Mouse (Mus musculus): Measurements from ENCODE around the gene Clps.

Clps gene

GRCm38 (mm10) chr17:28520561-28520960 lies 40.0 kb downstream of the Clps start:
- Histone ChIP-seq H3K9me3 (ENCODE audit: low read length) (peaks cover 6% of the 10 kb centered on the region), H3K27me3 (ENCODE audit: insufficient read depth, low read length) (peaks cover 24% of the 10 kb centered on the region), H3K4me3 (replicated peaks; ENCODE audit: low read length) (no peak overlapping the region), H3K4me1 (replicated peaks; ENCODE audit: low read depth, low read length) (peaks cover 62% of the 10 kb centered on the region), H3K36me3 (ENCODE audit: insufficient read depth, low read length) (peaks cover 11% of the 10 kb centered on the region)
- TF ChIP-seq CTCF (conservative IDR thresholded peaks at IDR 0.05; ENCODE audit: low read length), result no peak
- TF ChIP-seq POU5F1 (IDR thresholded peaks at IDR 0.05; ENCODE audit: borderline replicate concordance, low read length), result no peak
- no peak for TF ChIP-seq NANOG (IDR thresholded peaks at IDR 0.05; ENCODE audit: borderline replicate concordance, low read length)

- Histone ChIP-seq H3K4me1 (replicated peaks; ENCODE audit: low read depth, low read length) (peaks cover 61% of the 10 kb centered on the region), H3K27me3 (ENCODE audit: insufficient read depth, low read length) (peaks cover 26% of the 10 kb centered on the region), H3K9me3 (ENCODE audit: low read length) (peaks cover 6% of the 10 kb centered on the region), H3K36me3 (ENCODE audit: insufficient read depth, low read length) (peaks cover 7% of the 10 kb centered on the region), H3K4me3 (replicated peaks; ENCODE audit: low read length) (no peak overlapping the region)
- TF ChIP-seq NANOG (IDR thresholded peaks at IDR 0.05; ENCODE audit: borderline replicate concordance, low read length), result no peak
- TF ChIP-seq CTCF (conservative IDR thresholded peaks at IDR 0.05; ENCODE audit: low read length), result peak; percentile 42
Measured at GRCm38 (mm10) chr17:28519827-28520226, 40.7 kb downstream of the Clps start.

GRCm38 (mm10) chr17:28518615-28519071 lies 41.9 kb downstream of the Clps start:
- Histone ChIP-seq H3K36me3 (ENCODE audit: insufficient read depth, low read length) (no peaks in the 10 kb centered on the region), H3K9me3 (ENCODE audit: low read length) (peaks cover 6% of the 10 kb centered on the region), H3K4me3 (replicated peaks; ENCODE audit: low read length) (peak overlapping the region; percentile 82), H3K4me1 (replicated peaks; ENCODE audit: low read depth, low read length) (peaks cover 61% of the 10 kb centered on the region), H3K27me3 (ENCODE audit: insufficient read depth, low read length) (peaks cover 31% of the 10 kb centered on the region)
- TF ChIP-seq NANOG (IDR thresholded peaks at IDR 0.05; ENCODE audit: borderline replicate concordance, low read length) (no peak), CTCF (conservative IDR thresholded peaks at IDR 0.05; ENCODE audit: low read length) (no peak), POU5F1 (IDR thresholded peaks at IDR 0.05; ENCODE audit: borderline replicate concordance, low read length) (no peak)

GRCm38 (mm10) chr17:28517956-28518614 lies 42.5 kb downstream of the Clps start:
- Histone ChIP-seq H3K4me1 (replicated peaks; ENCODE audit: low read depth, low read length) (peaks cover 63% of the 10 kb centered on the region), H3K27me3 (ENCODE audit: insufficient read depth, low read length) (peaks cover 31% of the 10 kb centered on the region), H3K4me3 (replicated peaks; ENCODE audit: low read length) (peak overlapping the region; percentile 82), H3K36me3 (ENCODE audit: insufficient read depth, low read length) (no peaks in the 10 kb centered on the region), H3K9me3 (ENCODE audit: low read length) (peaks cover 6% of the 10 kb centered on the region)
- TF ChIP-seq NANOG (IDR thresholded peaks at IDR 0.05; ENCODE audit: borderline replicate concordance, low read length) (no peak), POU5F1 (IDR thresholded peaks at IDR 0.05; ENCODE audit: borderline replicate concordance, low read length) (no peak), CTCF (conservative IDR thresholded peaks at IDR 0.05; ENCODE audit: low read length) (no peak)

GRCm38 (mm10) chr17:28517441-28517955 lies 43.1 kb downstream of the Clps start, which contains the start of gene Fkbp5:
Gene Fkbp5 (minus strand): TSS chr17:28517527.
- Histone ChIP-seq H3K4me3 (replicated peaks; ENCODE audit: low read length) (peak within 1 kb of the TSS; percentile 82), H3K9me3 (ENCODE audit: low read length) (peaks cover 6% of the 10 kb centered on the region), H3K27me3 (ENCODE audit: insufficient read depth, low read length) (peaks cover 36% of the 10 kb centered on the region), H3K36me3 (ENCODE audit: insufficient read depth, low read length) (0 out of 2 replicates have a peak, but pooled peaks cover 3% of the 10 kb centered on the region), H3K4me1 (replicated peaks; ENCODE audit: low read depth, low read length) (peaks cover 68% of the 10 kb centered on the region)
- TF ChIP-seq POU5F1 (IDR thresholded peaks at IDR 0.05; ENCODE audit: borderline replicate concordance, low read length) (no peak), CTCF (conservative IDR thresholded peaks at IDR 0.05; ENCODE audit: low read length) (no peak), NANOG (IDR thresholded peaks at IDR 0.05; ENCODE audit: borderline replicate concordance, low read length) (no peak)

GRCm38 (mm10) chr17:28516881-28517280 lies 43.7 kb downstream of the Clps start:
- Histone ChIP-seq H3K4me1 (replicated peaks; ENCODE audit: low read depth, low read length) (peaks cover 69% of the 10 kb centered on the region), H3K4me3 (replicated peaks; ENCODE audit: low read length) (no peak overlapping the region), H3K27me3 (ENCODE audit: insufficient read depth, low read length) (peaks cover 36% of the 10 kb centered on the region), H3K9me3 (ENCODE audit: low read length) (peaks cover 6% of the 10 kb centered on the region), H3K36me3 (ENCODE audit: insufficient read depth, low read length) (0 out of 2 replicates have a peak, but pooled peaks cover 3% of the 10 kb centered on the region)
- no peak for TF ChIP-seq NANOG (IDR thresholded peaks at IDR 0.05; ENCODE audit: borderline replicate concordance, low read length)
- TF ChIP-seq POU5F1 (IDR thresholded peaks at IDR 0.05; ENCODE audit: borderline replicate concordance, low read length), result no peak
- TF ChIP-seq CTCF (conservative IDR thresholded peaks at IDR 0.05; ENCODE audit: low read length), result no peak

- peaks cover 6% of the 10 kb centered on the region for H3K9me3 ChIP-seq (ENCODE audit: low read length)
- H3K27me3 ChIP-seq (ENCODE audit: insufficient read depth, low read length), result peaks cover 30% of the 10 kb centered on the region
- TF ChIP-seq NANOG (IDR thresholded peaks at IDR 0.05; ENCODE audit: borderline replicate concordance, low read length), result no peak
- no peak for TF ChIP-seq POU5F1 (IDR thresholded peaks at IDR 0.05; ENCODE audit: borderline replicate concordance, low read length)
- no peak for TF ChIP-seq CTCF (conservative IDR thresholded peaks at IDR 0.05; ENCODE audit: low read length)
- H3K4me3 ChIP-seq (replicated peaks; ENCODE audit: low read length), result peak overlapping the region; percentile 29
- peaks cover 74% of the 10 kb centered on the region for H3K4me1 ChIP-seq (replicated peaks; ENCODE audit: low read depth, low read length)
- 0 out of 2 replicates have a peak, but pooled peaks cover 3% of the 10 kb centered on the region for H3K36me3 ChIP-seq (ENCODE audit: insufficient read depth, low read length)
Measured at GRCm38 (mm10) chr17:28515431-28516341, 44.9 kb downstream of the Clps start.

- H3K9me3 ChIP-seq (ENCODE audit: low read length), result peaks cover 6% of the 10 kb centered on the region
- peaks cover 29% of the 10 kb centered on the region for H3K27me3 ChIP-seq (ENCODE audit: insufficient read depth, low read length)
- H3K36me3 ChIP-seq (ENCODE audit: insufficient read depth, low read length), result 0 out of 2 replicates have a peak, but pooled peaks cover 3% of the 10 kb centered on the region
- H3K4me3 ChIP-seq (replicated peaks; ENCODE audit: low read length), result no peak overlapping the region
- peaks cover 83% of the 10 kb centered on the region for H3K4me1 ChIP-seq (replicated peaks; ENCODE audit: low read depth, low read length)
- TF ChIP-seq CTCF (conservative IDR thresholded peaks at IDR 0.05; ENCODE audit: low read length) (no peak), NANOG (IDR thresholded peaks at IDR 0.05; ENCODE audit: borderline replicate concordance, low read length) (no peak), POU5F1 (IDR thresholded peaks at IDR 0.05; ENCODE audit: borderline replicate concordance, low read length) (no peak)
Measured at GRCm38 (mm10) chr17:28514555-28514954, 46.0 kb downstream of the Clps start.
